Mouse (Mus musculus) hindbrain, embryonic 14.5 days (tissue): Measurements from ENCODE around the gene Prpf38b. TPM values are rescaled to one million over a fixed set of nuclear protein-coding genes. Genes with fewer than 3 reads are reported as not detected.
A peak's percentile ranks its signal among the peaks of the same experiment; 100 is the strongest.

Source experiments
- ATAC-seq: fragments of 200-750 bp; cut with Nextera tagmentation; 2 replicates; pipeline ENCODE4 v1.8.0; 2017; ENCODE audit warnings: moderate number of reproducible peaks, mild to moderate bottlenecking, moderate TSS enrichment, moderate library complexity; ENCODE audit not compliant: low FRiP score
- DNase-seq: peaks from one replicate; pipeline ENCODE4 v3.0.0-alpha.2; 2015; ENCODE audit warnings: low spot score
- H3K27ac ChIP-seq: fragments of 300-500 bp; sonication (generic); 2 replicates; pipeline ENCODE4 v1.5.1; 2014; ENCODE audit warnings: mild to moderate bottlenecking, moderate library complexity
- H3K27me3 ChIP-seq: fragments of 300-500 bp; sonication (generic); 2 replicates; pipeline ENCODE4 v1.6.1; 2014; ENCODE audit warnings: mild to moderate bottlenecking, low read length, mixed read lengths; ENCODE audit not compliant: control insufficient read depth, insufficient read depth
- H3K36me3 ChIP-seq: fragments of 300-500 bp; sonication (generic); replicated peaks from 2 replicates; pipeline ENCODE4 v1.6.1; 2014; ENCODE audit not compliant: control insufficient read depth, insufficient read depth
- H3K4me1 ChIP-seq: fragments of 300-500 bp; sonication (generic); replicated peaks from 2 replicates; pipeline ENCODE4 v1.6.1; 2014; ENCODE audit warnings: antibody characterized with exemption, low read length, mixed read lengths; ENCODE audit not compliant: control insufficient read depth, insufficient read depth
- H3K4me2 ChIP-seq: fragments of 300-500 bp; sonication (generic); replicated peaks from 2 replicates; pipeline ENCODE4 v1.6.1; 2014; ENCODE audit warnings: mild to moderate bottlenecking, moderate library complexity
- H3K4me3 ChIP-seq: fragments of 300-500 bp; sonication (generic); replicated peaks from 2 replicates; pipeline ENCODE4 v1.5.1; 2014; ENCODE audit warnings: mild to moderate bottlenecking, low read length
- H3K9ac ChIP-seq: fragments of 300-500 bp; sonication (generic); 2 replicates; pipeline ENCODE4 v1.6.1; 2014
- H3K9me3 ChIP-seq: fragments of 300-500 bp; sonication (generic); 2 replicates; pipeline ENCODE4 v1.6.1; 2016; ENCODE audit warnings: low read length; ENCODE audit not compliant: control insufficient read depth
- WGBS: fragments of 180-500 bp; shearing (Covaris S2); extraction: QIAGEN DNeasy Blood & Tissue Kit; methylation state at CpG from one replicate; pipeline ENCODE4 v1.1.7; 2014; 5-methylcytosine and 5-hydroxymethylcytosine counted together
- polyA plus RNA-seq: library from polyadenylated mRNA; unstranded; fragments of >200 nt; fragmentation: Nextera tagmentation; extraction: Ambion mirVana; gene quantifications from 2 replicates; pipeline ENCODE4 v1.2.1, GENCODE M21; 2014

The Prpf38b gene
- 38.1 and 41.8 TPM in 2 replicates for polyA plus RNA-seq

DNA sequence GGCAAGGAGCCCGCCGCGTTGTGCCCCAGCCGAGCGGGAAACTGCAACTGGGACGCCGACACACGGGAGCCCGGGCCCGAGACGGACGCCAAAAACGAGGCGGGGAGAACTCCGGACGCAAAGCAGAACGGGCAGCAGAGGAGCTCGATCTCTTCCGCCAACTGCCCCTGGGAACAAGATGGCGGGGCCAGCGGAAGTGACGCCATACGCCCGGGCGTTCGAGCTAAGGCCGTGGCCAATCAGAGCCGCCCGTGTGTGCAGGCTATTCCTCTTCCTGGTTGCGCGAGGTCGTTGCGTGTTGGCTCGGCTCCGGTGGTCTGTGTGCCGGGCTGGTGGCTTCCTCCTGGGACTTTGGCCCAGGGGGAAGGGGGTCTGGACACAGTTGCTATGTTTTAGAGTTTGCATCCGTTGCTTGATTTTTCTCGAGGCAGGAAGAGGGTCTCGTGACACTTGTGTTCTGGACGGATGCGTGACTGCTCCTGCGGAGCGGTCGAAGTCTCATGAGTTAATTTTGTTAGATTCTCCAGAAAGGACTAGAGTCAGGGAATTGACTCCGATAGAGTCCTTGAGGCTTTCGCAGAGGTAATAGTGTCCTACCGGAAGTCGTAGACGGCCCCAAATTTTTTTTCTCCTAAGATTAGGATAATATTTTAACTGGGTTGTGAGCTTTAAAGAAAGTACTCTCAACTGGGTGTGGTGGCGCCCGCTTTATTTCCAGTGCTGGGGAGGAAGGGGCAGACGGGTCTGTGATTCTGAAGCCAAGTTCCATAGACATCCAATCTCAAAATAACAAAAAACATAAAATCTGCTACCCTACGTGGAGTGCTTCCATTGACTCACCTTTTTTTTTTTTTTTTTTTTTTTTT, at the start of gene Prpf38b:
Prpf38b (minus strand) TSS at position 180 of the 866 bp plus-strand sequence.
- H3K9me3 ChIP-seq = no peaks in the 10 kb centered on the region
- peak within 1 kb of the TSS; percentile 78 for H3K4me2 ChIP-seq
- peak within 1 kb of the TSS; percentile 90 for H3K4me3 ChIP-seq
- DNase-seq (peak; percentile 97), ATAC-seq (peak; percentile 99)
- peaks cover 12% of the 10 kb centered on the region for H3K36me3 ChIP-seq
- H3K4me1 ChIP-seq = peaks cover 18% of the 10 kb centered on the region
- H3K9ac ChIP-seq = peak within 1 kb of the TSS; percentile 89
- 2% methylated on average over 53 of the region's 53 CpGs for WGBS
- H3K27ac ChIP-seq = peak within 1 kb of the TSS; percentile 95
- H3K27me3 ChIP-seq = no peaks in the 10 kb centered on the region

DNA sequence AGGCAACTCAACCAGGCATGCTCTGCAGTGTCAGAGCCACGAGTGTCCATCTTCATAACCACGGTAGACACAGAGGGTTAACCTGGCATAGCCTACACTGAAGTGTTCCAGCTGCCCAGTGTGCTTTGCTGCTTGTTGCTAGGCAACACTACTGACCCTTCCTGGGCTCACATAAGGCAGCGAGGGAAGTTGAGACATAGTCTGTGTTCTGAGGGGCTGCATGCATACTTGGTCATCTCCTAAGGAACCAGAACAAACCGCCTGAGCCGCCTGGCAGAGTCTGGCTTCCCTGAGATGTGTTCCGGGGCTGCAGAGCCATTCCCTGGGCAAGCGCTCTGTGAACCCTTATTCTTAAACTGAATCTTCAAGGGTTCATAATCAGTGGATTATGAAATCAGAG, 49.7 kb upstream of the Prpf38b start:
- ATAC-seq (peak; percentile 93), DNase-seq (peak; percentile 68)
- Histone ChIP-seq H3K27me3 (no peaks in the 10 kb centered on the region), H3K4me2 (peak overlapping the region; percentile 55), H3K4me1 (peaks cover 17% of the 10 kb centered on the region), H3K9me3 (no peaks in the 10 kb centered on the region), H3K27ac (peak overlapping the region; percentile 85), H3K4me3 (peak overlapping the region; percentile 18), H3K36me3 (no peaks in the 10 kb centered on the region), H3K9ac (peak overlapping the region; percentile 60)
- 9% methylated on average over 7 of the region's 7 CpGs for WGBS

DNA sequence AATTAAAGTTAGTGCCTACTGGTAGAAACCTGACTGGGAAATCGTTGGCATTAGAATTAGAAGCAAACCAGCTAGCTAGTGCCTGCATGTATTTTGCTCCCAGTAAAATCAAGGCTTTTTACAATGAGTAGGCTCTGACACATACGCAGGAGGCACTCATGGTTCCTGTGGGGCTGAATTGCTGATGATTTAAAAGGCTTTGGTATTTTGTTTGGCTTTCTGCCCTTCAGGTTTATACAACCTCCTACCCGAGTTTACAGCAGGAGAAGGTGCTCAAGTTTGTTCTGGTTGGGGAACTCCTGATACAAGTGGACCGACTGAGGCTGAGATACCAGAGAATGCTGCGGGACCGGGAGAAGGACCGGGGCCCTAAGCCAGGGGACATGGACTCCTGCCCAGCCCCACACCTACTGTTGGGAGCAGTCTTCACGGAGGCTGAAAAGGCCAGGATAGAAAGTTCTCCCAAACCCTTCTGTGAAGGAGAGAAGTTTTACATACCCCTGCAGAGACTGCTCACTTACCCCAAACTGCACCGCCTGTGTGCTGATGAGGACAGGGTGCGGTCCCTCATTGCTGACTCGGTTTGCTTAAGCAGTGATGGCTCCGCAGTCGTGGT, 48.3 kb upstream of the Prpf38b start:
- H3K9ac ChIP-seq = no peak overlapping the region
- peaks cover 17% of the 10 kb centered on the region for H3K4me1 ChIP-seq
- DNase-seq = no peak
- no peaks in the 10 kb centered on the region for H3K27me3 ChIP-seq
- H3K9me3 ChIP-seq = no peaks in the 10 kb centered on the region
- H3K4me3 ChIP-seq = no peak overlapping the region
- ATAC-seq = no peak
- H3K4me2 ChIP-seq = no peak overlapping the region
- H3K36me3 ChIP-seq = no peaks in the 10 kb centered on the region
- 75% methylated on average over 13 of the region's 13 CpGs for WGBS
- H3K27ac ChIP-seq = no peak overlapping the region

DNA sequence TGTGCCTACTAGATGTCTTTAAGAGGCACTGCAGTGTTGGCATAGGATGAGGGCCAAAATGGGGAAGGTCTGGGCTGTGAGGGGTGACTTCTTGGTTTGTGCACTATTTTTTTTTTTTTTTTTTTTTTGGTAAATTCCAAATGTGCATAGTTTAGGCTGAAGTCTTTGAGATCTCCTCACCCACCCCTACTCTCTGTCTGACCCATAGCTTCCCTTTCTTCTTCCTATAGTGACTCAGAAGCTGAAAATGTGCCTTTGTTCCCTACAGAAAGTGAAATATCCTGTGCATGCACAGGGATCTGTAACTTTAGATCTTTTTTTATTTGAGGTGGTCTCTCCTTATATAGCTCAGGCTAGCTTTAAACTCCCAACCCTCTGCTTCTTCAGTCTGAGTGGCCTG, 46.4 kb upstream of the Prpf38b start:
- Histone ChIP-seq H3K36me3 (no peaks in the 10 kb centered on the region), H3K27me3 (no peaks in the 10 kb centered on the region), H3K9ac (no peak overlapping the region), H3K4me2 (no peak overlapping the region), H3K4me1 (peaks cover 17% of the 10 kb centered on the region), H3K9me3 (no peaks in the 10 kb centered on the region), H3K4me3 (no peak overlapping the region), H3K27ac (no peak overlapping the region)
- ATAC-seq (no peak), DNase-seq (no peak)

DNA sequence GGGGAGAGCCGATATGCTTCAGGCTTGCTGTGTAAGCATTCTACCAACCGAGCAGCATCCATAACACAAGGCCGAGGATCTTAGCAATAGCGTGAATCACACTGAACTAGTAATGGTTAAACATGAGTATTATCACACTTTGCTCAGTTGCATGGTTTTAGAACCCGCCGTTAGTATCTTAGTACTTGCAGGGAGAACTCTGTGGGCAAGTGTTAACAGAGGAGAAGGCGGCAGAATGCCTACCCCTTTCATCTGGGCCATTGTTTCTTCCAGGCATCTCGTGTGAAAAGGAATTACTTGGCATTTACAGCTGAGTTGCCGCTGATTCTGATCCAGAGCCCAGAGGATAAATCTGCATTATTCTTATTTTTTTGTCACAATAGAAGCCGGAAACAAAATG, 29.5 kb upstream of the Prpf38b start:
- Histone ChIP-seq H3K4me2 (no peak overlapping the region), H3K36me3 (no peaks in the 10 kb centered on the region), H3K9me3 (no peaks in the 10 kb centered on the region), H3K27ac (no peak overlapping the region), H3K4me1 (no peaks in the 10 kb centered on the region), H3K4me3 (no peak overlapping the region), H3K9ac (no peak overlapping the region), H3K27me3 (no peaks in the 10 kb centered on the region)
- DNase-seq (no peak), ATAC-seq (no peak)
- 78% methylated on average over 10 of the region's 10 CpGs for WGBS

DNA sequence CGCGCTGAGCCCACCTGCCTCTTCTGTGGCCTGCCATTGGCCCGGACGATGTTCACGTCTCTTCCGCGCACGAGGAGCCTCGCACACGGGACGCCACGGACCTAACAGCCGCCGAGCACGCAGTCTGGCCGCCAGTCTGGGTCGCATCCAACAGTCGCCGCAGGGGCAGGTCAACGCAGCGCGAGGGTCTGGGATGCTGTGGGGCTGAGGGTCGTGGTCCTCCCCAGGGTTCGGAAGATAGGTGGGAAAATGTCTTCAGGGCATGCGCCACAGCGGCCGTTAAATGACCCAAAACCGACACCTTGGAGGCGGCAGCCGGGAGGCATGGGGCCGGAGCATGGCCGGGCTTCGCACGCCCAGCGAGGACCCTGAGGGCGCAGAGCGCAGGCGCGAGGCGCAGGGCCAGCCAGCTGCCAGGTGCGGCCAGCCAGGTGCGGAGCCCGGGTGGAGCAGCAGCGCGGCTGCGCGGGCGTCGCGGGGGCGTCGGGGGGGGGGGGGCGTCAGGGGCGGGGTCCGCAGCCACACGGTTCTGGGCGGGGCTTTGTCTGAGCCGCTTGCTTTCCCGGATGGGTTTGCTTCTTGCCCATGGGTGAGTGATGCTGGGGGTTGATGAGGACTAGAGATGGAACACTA, 28.6 kb upstream of the Prpf38b start, which contains the start of gene Gm9857:
Gm9857 (minus strand) TSS at position 445 of the 633 bp plus-strand sequence.
- DNase-seq = no peak
- H3K4me3 ChIP-seq = peak within 1 kb of the TSS; percentile 24
- no peaks in the 10 kb centered on the region for H3K27me3 ChIP-seq
- H3K4me2 ChIP-seq = peak within 1 kb of the TSS; percentile 47
- H3K9ac ChIP-seq = peak within 1 kb of the TSS; percentile 24; the same call in 1 of the 2 replicates
- no peaks in the 10 kb centered on the region for H3K4me1 ChIP-seq
- no peaks in the 10 kb centered on the region for H3K36me3 ChIP-seq
- WGBS = 57% methylated on average over 53 of the region's 59 CpGs
- H3K9me3 ChIP-seq = no peaks in the 10 kb centered on the region
- no peak within 1 kb of the TSS for H3K27ac ChIP-seq
- ATAC-seq = peak; percentile 90

DNA sequence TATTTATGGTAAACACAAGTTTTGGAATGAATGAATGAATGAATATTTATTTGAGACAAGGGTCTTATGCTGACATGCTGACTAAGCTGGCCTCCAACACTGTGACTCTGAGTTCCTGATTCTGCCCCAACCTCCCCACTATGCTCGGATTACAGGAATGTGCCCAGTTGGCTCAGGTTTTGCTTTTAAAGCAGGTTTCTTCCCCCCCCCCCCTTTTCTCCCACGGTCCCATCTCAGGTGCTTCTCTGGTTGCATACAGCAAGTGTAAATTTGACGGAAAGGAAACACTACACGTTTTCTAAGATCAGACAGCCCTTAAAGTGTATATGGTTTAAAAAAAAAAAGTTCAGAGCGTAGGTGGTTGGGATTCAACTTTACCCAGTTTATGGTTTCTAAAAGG, 28.0 kb upstream of the Prpf38b start, which contains the start of gene Henmt1:
Henmt1 (plus strand) TSS at position 301 of the 400 bp plus-strand sequence.
- Histone ChIP-seq H3K27me3 (no peaks in the 10 kb centered on the region), H3K27ac (no peak within 1 kb of the TSS), H3K4me1 (no peaks in the 10 kb centered on the region), H3K9me3 (no peaks in the 10 kb centered on the region), H3K4me2 (peak within 1 kb of the TSS; percentile 47), H3K36me3 (no peaks in the 10 kb centered on the region), H3K4me3 (peak within 1 kb of the TSS; percentile 24), H3K9ac (peak within 1 kb of the TSS; percentile 24; the same call in 1 of the 2 replicates)
- DNase-seq (no peak), ATAC-seq (no peak)
- WGBS = 89% methylated on average over 5 of the region's 5 CpGs

DNA sequence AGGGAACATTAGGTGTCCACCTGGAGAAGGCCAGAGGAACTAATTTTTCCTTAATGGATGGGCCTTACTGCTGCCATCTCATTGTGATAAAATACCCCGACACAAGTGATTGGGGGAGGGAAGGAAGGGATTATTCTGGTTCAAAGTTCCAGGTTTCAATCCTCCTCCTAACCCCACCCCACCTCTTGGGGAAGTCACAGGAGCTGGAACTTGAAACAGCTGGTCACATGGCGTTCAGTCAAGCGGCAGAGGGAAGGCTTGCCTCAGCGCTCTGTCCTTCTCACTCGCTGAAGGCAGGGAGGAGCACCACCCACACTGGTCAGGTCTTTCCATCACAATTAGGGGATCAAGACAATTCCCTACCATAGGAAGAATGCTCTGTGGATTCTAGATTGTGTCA, 27.2 kb upstream of the Prpf38b start:
- DNase-seq (no peak), ATAC-seq (no peak)
- Histone ChIP-seq H3K9me3 (no peaks in the 10 kb centered on the region), H3K4me1 (no peaks in the 10 kb centered on the region), H3K36me3 (no peaks in the 10 kb centered on the region), H3K4me3 (no peak overlapping the region), H3K9ac (no peak overlapping the region), H3K27ac (no peak overlapping the region), H3K4me2 (no peak overlapping the region), H3K27me3 (no peaks in the 10 kb centered on the region)
- 96% methylated on average over 5 of the region's 5 CpGs for WGBS

DNA sequence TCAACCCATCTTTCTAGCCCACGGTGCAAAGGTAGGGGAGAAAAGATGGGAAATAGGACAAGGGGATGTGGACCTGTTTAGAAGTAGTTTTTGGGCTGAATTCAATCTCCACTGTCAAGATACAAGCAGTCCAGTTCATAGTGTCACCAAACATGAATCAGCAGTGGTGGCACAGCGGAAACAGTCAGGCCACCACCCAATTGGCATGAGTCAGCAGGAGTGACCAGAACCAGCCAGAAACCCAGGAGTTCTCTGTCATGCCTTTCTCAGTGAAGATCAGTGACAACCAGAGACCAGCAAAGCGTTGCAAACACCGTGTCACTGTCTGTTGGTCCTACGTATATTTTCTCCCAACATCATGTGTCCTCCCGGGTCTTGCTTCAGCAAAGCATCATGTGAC, 22.0 kb upstream of the Prpf38b start:
- H3K9ac ChIP-seq = no peak overlapping the region
- H3K4me2 ChIP-seq = no peak overlapping the region
- H3K4me1 ChIP-seq = no peaks in the 10 kb centered on the region
- H3K9me3 ChIP-seq = no peaks in the 10 kb centered on the region
- ATAC-seq = no peak
- no peaks in the 10 kb centered on the region for H3K36me3 ChIP-seq
- WGBS = 96% methylated on average over 6 of the region's 6 CpGs
- no peak for DNase-seq
- H3K4me3 ChIP-seq = no peak overlapping the region
- no peak overlapping the region for H3K27ac ChIP-seq
- no peaks in the 10 kb centered on the region for H3K27me3 ChIP-seq
